Mouse (Mus musculus): ENCODE results near the gene Tcta. TPM values are rescaled to one million over a fixed set of nuclear protein-coding genes. Genes with fewer than 3 reads are reported as not detected.

Gene Tcta
- polyA plus RNA-seq, 1 experiment from 2014 or later: 30.3 TPM

- H3K4me2 ChIP-seq (replicated peaks): peak within 1 kb of the TSS; percentile 85
- WGBS: under 1% methylated on average over 68 of the region's 71 CpGs
- ATAC-seq (ENCODE audit: low FRiP score, low read depth): peak; percentile 98
- H3K9me3 ChIP-seq: no peaks in the 10 kb centered on the region
- peak within 1 kb of the TSS; percentile 97 for H3K4me3 ChIP-seq
- H3K36me3 ChIP-seq: no peaks in the 10 kb centered on the region
- H3K9ac ChIP-seq: peak within 1 kb of the TSS; percentile 87
- H3K27ac ChIP-seq: peak within 1 kb of the TSS; percentile 87
- H3K4me1 ChIP-seq: peaks cover 26% of the 10 kb centered on the region
- H3K27me3 ChIP-seq: no peaks in the 10 kb centered on the region
Measured at GRCm38 (mm10) chr9:108263690-108264190, 42.2 kb downstream of the Tcta start, which contains the start of gene Dag1. Gene Dag1, minus strand, starts transcription at chr9:108263958.

- Histone ChIP-seq H3K9me3 (no peaks in the 10 kb centered on the region), H3K4me1 (peaks cover 26% of the 10 kb centered on the region), H3K27ac (peak overlapping the region; percentile 87), H3K9ac (peak overlapping the region; percentile 87), H3K36me3 (0 out of 2 replicates have a peak, but pooled peaks cover under 1% of the 10 kb centered on the region), H3K4me3 (peak overlapping the region; percentile 97), H3K4me2 (replicated peaks) (peak overlapping the region; percentile 85), H3K27me3 (no peaks in the 10 kb centered on the region)
- ATAC-seq (ENCODE audit: low FRiP score, low read depth): peak; percentile 41; the same call in 1 of the 2 replicates
- under 1% methylated on average over 48 of the region's 62 CpGs for WGBS
Measured at GRCm38 (mm10) chr9:108263131-108263681, 42.8 kb downstream of the Tcta start.

- 41% methylated on average over 11 of the region's 11 CpGs for WGBS
- Histone ChIP-seq H3K27ac (no peak overlapping the region), H3K27me3 (no peaks in the 10 kb centered on the region), H3K9me3 (no peaks in the 10 kb centered on the region), H3K4me1 (peaks cover 26% of the 10 kb centered on the region), H3K4me3 (peak overlapping the region; percentile 97), H3K9ac (peak overlapping the region; percentile 87), H3K36me3 (0 out of 2 replicates have a peak, but pooled peaks cover 3% of the 10 kb centered on the region), H3K4me2 (replicated peaks) (peak overlapping the region; percentile 85)
- no peak for ATAC-seq (ENCODE audit: low FRiP score, low read depth)
Measured at GRCm38 (mm10) chr9:108262494-108263049, 43.4 kb downstream of the Tcta start.

GRCm38 (mm10) chr9:108261865-108262264 is 44.1 kb downstream of the Tcta start:
- peak overlapping the region; percentile 85 for H3K4me2 ChIP-seq (replicated peaks)
- WGBS: 70% methylated on average over 7 of the region's 7 CpGs
- no peaks in the 10 kb centered on the region for H3K9me3 ChIP-seq
- no peaks in the 10 kb centered on the region for H3K27me3 ChIP-seq
- H3K9ac ChIP-seq: peak overlapping the region; percentile 13
- H3K4me3 ChIP-seq: peak overlapping the region; percentile 97
- no peak overlapping the region for H3K27ac ChIP-seq
- no peak for ATAC-seq (ENCODE audit: low FRiP score, low read depth)
- H3K36me3 ChIP-seq: 0 out of 2 replicates have a peak, but pooled peaks cover 3% of the 10 kb centered on the region
- H3K4me1 ChIP-seq: peaks cover 26% of the 10 kb centered on the region

GRCm38 (mm10) chr9:108260526-108260925 is 45.4 kb downstream of the Tcta start:
- Histone ChIP-seq H3K36me3 (0 out of 2 replicates have a peak, but pooled peaks cover 3% of the 10 kb centered on the region), H3K4me1 (peaks cover 26% of the 10 kb centered on the region), H3K9ac (peak overlapping the region; percentile 8; the same call in 1 of the 2 replicates), H3K9me3 (no peaks in the 10 kb centered on the region), H3K4me3 (no peak overlapping the region), H3K4me2 (replicated peaks) (no peak overlapping the region), H3K27ac (no peak overlapping the region), H3K27me3 (no peaks in the 10 kb centered on the region)
- no peak for ATAC-seq (ENCODE audit: low FRiP score, low read depth)
- 90% methylated on average over 4 of the region's 4 CpGs for WGBS

Other genes with a start within 250 kb of the Tcta start
- 0.20 and 0.51 TPM in 2 replicates for gene Mst1, start 225.7 kb downstream of the Tcta start, polyA plus RNA-seq (2015; fragmentation: Nextera tagmentation; extraction: Ambion mirVana)
- 31.2 and 35.2 TPM in 2 replicates for gene Rnf123, start 222.8 kb downstream of the Tcta start, polyA plus RNA-seq (2015; fragmentation: Nextera tagmentation; extraction: Ambion mirVana)
- 42.5 and 47.3 TPM in 2 replicates for gene Apeh, start 211.6 kb downstream of the Tcta start, polyA plus RNA-seq (2015; fragmentation: Nextera tagmentation; extraction: Ambion mirVana)
- gene Bsn, start 115.8 kb downstream of the Tcta start, polyA plus RNA-seq (2015; fragmentation: Nextera tagmentation; extraction: Ambion mirVana): 0.88 and 0.89 TPM in 2 replicates
- 56.9 and 63.3 TPM in 2 replicates for gene Dag1, start 42.2 kb downstream of the Tcta start, polyA plus RNA-seq (2015; fragmentation: Nextera tagmentation; extraction: Ambion mirVana)
- 53.0 and 54.0 TPM in 2 replicates for gene Nicn1, start 15.7 kb downstream of the Tcta start, polyA plus RNA-seq (2015; fragmentation: Nextera tagmentation; extraction: Ambion mirVana)
- gene Amt, start 9.3 kb downstream of the Tcta start, polyA plus RNA-seq (2015; fragmentation: Nextera tagmentation; extraction: Ambion mirVana): 13.5 and 13.7 TPM in 2 replicates
- gene Rhoa, start within 50 bp of the Tcta start, polyA plus RNA-seq (2015; fragmentation: Nextera tagmentation; extraction: Ambion mirVana): 426 and 428 TPM in 2 replicates
- 633 and 719 TPM in 2 replicates for gene Gpx1, start 32.7 kb upstream of the Tcta start, polyA plus RNA-seq (2015; fragmentation: Nextera tagmentation; extraction: Ambion mirVana)
- 115 and 116 TPM in 2 replicates for gene Usp4, start 41.7 kb upstream of the Tcta start, polyA plus RNA-seq (2015; fragmentation: Nextera tagmentation; extraction: Ambion mirVana)
- 0.52 and 0.99 TPM in 2 replicates for gene 1700102P08Rik, start 86.6 kb upstream of the Tcta start, polyA plus RNA-seq (2015; fragmentation: Nextera tagmentation; extraction: Ambion mirVana)
- 1.6 and 2.0 TPM in 2 replicates for gene Ccdc36, start 122.3 kb upstream of the Tcta start, polyA plus RNA-seq (2015; fragmentation: Nextera tagmentation; extraction: Ambion mirVana)
- gene BC048562, start 130.3 kb upstream of the Tcta start, polyA plus RNA-seq (2015; fragmentation: Nextera tagmentation; extraction: Ambion mirVana): not detected in 2 replicates
- 57.7 and 59.7 TPM in 2 replicates for gene Ccdc71, start 154.4 kb upstream of the Tcta start, polyA plus RNA-seq (2015; fragmentation: Nextera tagmentation; extraction: Ambion mirVana)
- gene Klhdc8b, start 155.4 kb upstream of the Tcta start, polyA plus RNA-seq (2015; fragmentation: Nextera tagmentation; extraction: Ambion mirVana): 37.8 and 38.9 TPM in 2 replicates
- gene Lamb2, start 173.6 kb upstream of the Tcta start, polyA plus RNA-seq (2015; fragmentation: Nextera tagmentation; extraction: Ambion mirVana): 47.1 and 62.6 TPM in 2 replicates
- gene Usp19, start 184.4 kb upstream of the Tcta start, polyA plus RNA-seq (2015; fragmentation: Nextera tagmentation; extraction: Ambion mirVana): 68.3 and 75.9 TPM in 2 replicates
- gene Qars, start 201.5 kb upstream of the Tcta start, polyA plus RNA-seq (2015; fragmentation: Nextera tagmentation; extraction: Ambion mirVana): 108 and 111 TPM in 2 replicates
- gene Qrich1, start 210.6 kb upstream of the Tcta start, polyA plus RNA-seq (2015; fragmentation: Nextera tagmentation; extraction: Ambion mirVana): 134 and 137 TPM in 2 replicates

All from limb, embryonic 13.5 days (tissue).